Mouse (Mus musculus) ES-E14 (cell line): ENCODE measurements around the gene H2-DMa. TPM values are rescaled to one million over a fixed set of nuclear protein-coding genes. Genes with fewer than 3 reads are reported as not detected.

Source experiments
- DNase-seq: peaks from one replicate; pipeline ENCODE4 v3.0.0-alpha.2; 2013; ENCODE audit warnings: low read depth, low spot score
- H3K27ac ChIP-seq: 2 replicates; pipeline ENCODE4 v1.5.1; 2012; ENCODE audit warnings: low read depth, mild to moderate bottlenecking, low read length, moderate library complexity, mixed read lengths; ENCODE audit not compliant: poor library complexity, insufficient read depth, severe bottlenecking
- H3K36me3 ChIP-seq: 2 replicates; pipeline ENCODE4 v1.6.1; 2012; ENCODE audit warnings: mild to moderate bottlenecking, low read length, moderate library complexity, mixed read lengths; ENCODE audit not compliant: control insufficient read depth, poor library complexity, insufficient read depth, severe bottlenecking
- H3K4me1 ChIP-seq, 2 experiments: fragments of 150-350 bp in 1 of 2; sonication (generic) in 1 of 2; 2 replicates each; pipeline ENCODE4 v1.6.1; 2012; ENCODE audit warnings: low read length in 2 of 2, mild to moderate bottlenecking in 1 of 2, mixed read lengths in 1 of 2; ENCODE audit not compliant: control insufficient read depth in 2 of 2, insufficient read depth in 2 of 2, poor library complexity in 1 of 2
- H3K4me3 ChIP-seq, 2 experiments: fragments of 150-350 bp in 1 of 2; sonication (generic) in 1 of 2; 2 replicates each; pipeline ENCODE4 v1.5.1; 2012; ENCODE audit warnings: low read length in 2 of 2, low read depth in 1 of 2, mild to moderate bottlenecking in 1 of 2, mixed read lengths in 1 of 2; ENCODE audit not compliant: insufficient read depth in 1 of 2, poor library complexity in 1 of 2, severe bottlenecking in 1 of 2
- H3K9ac ChIP-seq: 2 replicates; pipeline ENCODE4 v1.6.1; 2012; ENCODE audit warnings: low read depth, mild to moderate bottlenecking, low read length, mixed read lengths; ENCODE audit not compliant: poor library complexity, insufficient read depth, severe bottlenecking
- H3K9me3 ChIP-seq: fragments of 150-350 bp; sonication (generic); 2 replicates; pipeline ENCODE4 v1.6.1; 2012; ENCODE audit warnings: low read depth, mild to moderate bottlenecking, low read length; ENCODE audit not compliant: control insufficient read depth, insufficient read depth
- CHD2 ChIP-seq: IDR thresholded peaks from 2 replicates; pipeline ENCODE4 v1.6.1; 2014; ENCODE audit warnings: mild to moderate bottlenecking, low read depth, low read length, inconsistent platforms
- HCFC1 ChIP-seq: IDR thresholded peaks from 2 replicates; pipeline ENCODE4 v1.6.1; 2012; ENCODE audit warnings: low read length, inconsistent platforms, borderline replicate concordance; ENCODE audit not compliant: insufficient read depth
- MAFK ChIP-seq: IDR thresholded peaks from 2 replicates; pipeline ENCODE4 v1.6.1; 2014; ENCODE audit warnings: mild to moderate bottlenecking, low read depth, low read length, inconsistent platforms; ENCODE audit not compliant: insufficient read depth
- ZC3H11A ChIP-seq: IDR thresholded peaks from 2 replicates; pipeline ENCODE4 v1.6.1; 2012; ENCODE audit warnings: low read depth, mild to moderate bottlenecking, inconsistent platforms, low read length, borderline replicate concordance
- ZNF384 ChIP-seq: IDR thresholded peaks from 2 replicates; pipeline ENCODE4 v1.6.1; 2012; ENCODE audit warnings: low read depth, low read length, inconsistent platforms
- in situ Hi-C, 2 experiments: fragments of 600-800 bp; cut with MboI; formaldehyde crosslinking; loops; one replicate each; pipeline ENCODE4 v1.15.1; 2025; ENCODE audit warnings: low sequenced_read_pairs in 2 of 2, inconsistent platforms in 1 of 2; ENCODE audit not compliant: unreplicated experiment in 2 of 2
- total RNA-seq: library from RNA; depleted of rRNA; stranded (reverse); fragments of 300-350 nt; gene quantifications from 2 replicates; pipeline ENCODE4 v1.2.3, GENCODE M21; 2012

H2-DMa gene
- total RNA-seq, 1 experiment = 18.5 TPM

DNA sequence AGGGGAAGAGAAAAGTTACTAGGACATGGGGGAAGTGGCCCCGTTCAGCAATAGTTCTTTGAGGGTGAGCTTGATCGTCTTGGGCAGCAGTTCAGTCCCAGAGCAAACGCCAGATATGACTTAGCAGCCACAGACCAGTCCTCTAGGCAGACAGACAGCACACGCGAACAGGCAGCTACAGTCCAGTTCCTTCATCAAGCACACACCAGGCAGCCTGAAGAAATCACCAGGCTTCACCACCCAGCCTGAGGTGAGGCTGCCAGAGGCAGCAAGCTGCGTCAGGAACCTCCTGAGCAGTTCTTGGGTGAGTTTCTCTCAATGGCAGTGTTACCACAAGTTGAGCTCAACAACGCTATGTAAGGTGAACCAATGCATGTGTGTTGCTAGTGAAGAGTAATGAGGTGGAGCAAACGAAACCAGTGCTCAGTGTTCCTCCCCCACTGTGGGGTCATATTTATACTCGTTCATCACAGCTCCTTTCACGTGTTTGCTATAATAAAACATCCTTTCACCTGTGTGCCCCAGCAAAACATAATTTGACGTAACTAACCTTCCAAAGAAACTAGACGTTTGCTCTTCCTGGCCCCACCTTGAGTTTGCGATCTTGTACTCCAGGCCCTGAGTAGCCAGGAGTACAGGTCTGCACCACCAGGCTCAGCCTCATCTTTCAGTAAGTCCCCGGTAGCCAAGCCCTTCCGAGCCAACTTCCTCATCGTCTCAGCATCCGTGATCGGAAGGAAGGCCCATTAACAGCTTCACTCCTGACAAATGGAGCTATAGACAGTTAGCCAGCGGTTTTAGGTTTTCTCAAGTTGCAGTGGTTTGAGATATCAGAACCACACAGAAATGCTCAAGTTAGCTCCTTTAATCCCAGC is 11.0 kb downstream of the H2-DMa start:
- no peak for TF ChIP-seq ZNF384
- no peak for TF ChIP-seq ZC3H11A
- TF ChIP-seq CHD2 = no peak
- no peak for TF ChIP-seq HCFC1
- TF ChIP-seq MAFK = no peak

DNA sequence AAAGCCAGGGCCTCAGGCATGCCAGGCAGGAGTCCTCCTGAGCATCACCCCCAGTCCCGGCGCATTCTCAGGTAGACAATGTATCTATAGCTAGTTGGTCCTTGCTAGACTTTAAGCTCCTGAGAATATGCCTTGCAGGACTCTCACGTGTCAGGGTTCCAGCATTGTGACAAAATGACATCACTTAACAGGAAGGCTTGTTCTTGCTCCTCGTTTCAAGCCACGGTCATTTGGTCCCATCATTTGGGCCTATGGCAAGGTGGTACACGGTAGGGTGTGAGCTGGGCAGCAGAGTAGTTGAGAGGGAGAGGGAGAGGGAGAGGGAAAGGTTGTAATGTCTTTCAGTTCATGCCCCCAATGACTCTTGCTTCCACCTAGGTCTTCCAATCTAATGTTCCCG is 12.6 kb downstream of the H2-DMa start:
- no peak for DNase-seq
- Histone ChIP-seq H3K9ac (no peak overlapping the region), H3K36me3 (no peaks in the 10 kb centered on the region), H3K4me1 (peaks cover 3 to 17% of the 10 kb centered on the region in 2 experiments; a peak in 2 of 4 replicates), H3K4me3 (no peak overlapping the region), H3K9me3 (no peaks in the 10 kb centered on the region), H3K27ac (no peak overlapping the region)
- TF ChIP-seq MAFK = no peak
- no peak for TF ChIP-seq ZC3H11A
- in situ Hi-C loops = no loop called here

More for the DNA sequence above, 11.0 kb downstream of the H2-DMa start:
- Histone ChIP-seq H3K4me1 (peaks cover 3 to 19% of the 10 kb centered on the region in 2 experiments; a peak in 2 of 4 replicates), H3K4me3 (no peak overlapping the region), H3K36me3 (no peaks in the 10 kb centered on the region), H3K27ac (no peak overlapping the region), H3K9me3 (no peaks in the 10 kb centered on the region), H3K9ac (no peak overlapping the region)
- in situ Hi-C loops = no loop called here
- no peak for DNase-seq

DNA sequence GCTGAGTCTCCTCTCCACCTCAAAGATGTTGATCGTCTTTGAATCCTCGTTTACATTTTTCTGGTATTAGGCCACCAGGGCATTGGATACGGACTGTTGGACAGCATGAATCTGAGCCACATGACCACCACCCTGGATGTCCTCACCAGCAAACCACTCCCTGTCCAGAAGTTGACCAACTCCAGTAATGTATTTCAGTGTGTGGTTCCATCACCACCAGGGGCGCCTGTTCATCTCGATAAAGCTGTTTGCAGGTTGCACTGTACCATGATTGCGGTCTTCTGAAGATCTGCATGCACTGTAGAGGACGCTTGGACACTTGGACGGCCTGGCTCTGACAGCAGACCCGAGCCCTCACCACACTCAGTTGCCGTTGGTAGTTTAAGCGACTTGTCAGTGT is 13.9 kb downstream of the H2-DMa start:
- in situ Hi-C loops = no loop called here
- Histone ChIP-seq H3K9ac (no peak overlapping the region), H3K4me3 (no peak overlapping the region), H3K9me3 (no peaks in the 10 kb centered on the region), H3K27ac (no peak overlapping the region), H3K4me1 (peaks cover 2 to 9% of the 10 kb centered on the region in 2 experiments; a peak in 1 of 4 replicates), H3K36me3 (no peaks in the 10 kb centered on the region)
- no peak for TF ChIP-seq MAFK
- TF ChIP-seq ZNF384 = no peak
- TF ChIP-seq ZC3H11A = no peak
- TF ChIP-seq CHD2 = no peak
- no peak for TF ChIP-seq HCFC1
- DNase-seq = no peak

DNA sequence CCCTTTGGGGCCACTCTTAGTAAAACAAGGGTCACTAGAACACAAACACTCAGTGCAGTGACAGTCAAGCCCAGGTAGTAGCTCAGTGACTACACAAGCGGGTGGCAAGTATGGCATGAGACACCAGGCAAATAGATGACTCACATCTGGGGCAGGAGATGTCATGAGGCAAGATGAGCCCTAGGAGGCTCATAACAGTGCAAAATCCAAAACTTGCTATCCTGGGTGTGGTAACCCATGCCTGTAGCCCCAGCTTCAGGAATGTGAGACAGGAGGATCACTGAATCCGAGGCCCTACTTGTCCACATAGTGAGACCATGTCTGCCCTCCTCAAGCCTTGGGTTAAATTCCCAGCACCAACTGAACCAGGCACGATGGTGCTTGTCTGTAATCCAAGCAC is 15.1 kb downstream of the H2-DMa start:
- H3K36me3 ChIP-seq = no peaks in the 10 kb centered on the region
- no peak overlapping the region for H3K4me3 ChIP-seq
- H3K4me1 ChIP-seq = peaks cover 2 to 6% of the 10 kb centered on the region in 2 experiments; a peak in 1 of 4 replicates
- in situ Hi-C loops = no loop called here
- TF ChIP-seq MAFK (no peak), ZC3H11A (no peak), CHD2 (no peak), HCFC1 (no peak), ZNF384 (no peak)
- H3K9me3 ChIP-seq = no peaks in the 10 kb centered on the region
- H3K9ac ChIP-seq = no peak overlapping the region
- no peak overlapping the region for H3K27ac ChIP-seq
- DNase-seq = no peak
